Mouse (Mus musculus): Measurements from ENCODE around the gene Unc93a2. TPM values are rescaled to one million over a fixed set of nuclear protein-coding genes. Genes with fewer than 3 reads are reported as not detected.
"Not testable (repeated sequence)": the region's sequence is repeated elsewhere in the genome, so short reads cannot be mapped to it uniquely, and the experiment has no call there.

The Unc93a2 gene
- not detected in 2 replicates for total RNA-seq (2014; rRNA removed; ENCODE audit: low replicate concordance)
- polyA plus RNA-seq (2015; fragmentation: Nextera tagmentation; extraction: Ambion mirVana) = not detected in 2 replicates

GRCm38 (mm10) chr17:7385364-7385763, at the start of gene Unc93a2:
Gene Unc93a2 (minus strand): TSS chr17:7385464.
- not testable (repeated sequence) for H3K27ac ChIP-seq (ENCODE audit: low read depth); H3K9ac ChIP-seq (replicated peaks; ENCODE audit: low read depth, low read length); H3K4me3 ChIP-seq (ENCODE audit: low read depth, low read length); H3K27me3 ChIP-seq (ENCODE audit: control insufficient read depth, insufficient read depth, low read length); H3K4me1 ChIP-seq (ENCODE audit: control insufficient read depth, insufficient read depth); H3K36me3 ChIP-seq (replicated peaks; ENCODE audit: control insufficient read depth, insufficient read depth, low read length); H3K4me2 ChIP-seq (ENCODE audit: low read depth, low read length); H3K9me3 ChIP-seq (replicated peaks; ENCODE audit: control insufficient read depth, low read length); ATAC-seq (ENCODE audit: insufficient read depth, low read depth); DNase-seq (ENCODE audit: low spot score)
- 73% methylated on average over 3 of the region's 3 CpGs for WGBS

DNA sequence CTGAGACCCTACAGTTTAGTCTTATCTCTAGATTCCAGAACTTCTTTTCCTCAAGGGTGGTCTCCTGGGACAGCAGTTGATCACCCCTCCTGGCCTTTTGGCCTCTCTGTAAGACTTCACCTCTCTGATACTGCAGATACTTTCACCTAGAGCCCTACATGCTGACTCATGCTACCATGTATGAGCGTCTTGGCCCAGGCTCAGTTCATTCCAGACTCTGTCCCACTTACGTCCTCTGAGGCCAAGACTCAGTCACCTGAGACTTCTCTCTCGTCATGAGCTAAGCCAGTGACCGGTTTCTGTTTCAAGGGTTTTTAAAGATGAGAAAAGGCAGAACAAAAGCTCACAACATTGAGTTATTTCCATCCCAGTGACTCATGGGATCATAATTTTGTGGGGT, 48.9 kb upstream of the Unc93a2 start:
- 40% methylated on average over 4 of the region's 4 CpGs for WGBS
- not testable (repeated sequence) for H3K27me3 ChIP-seq (ENCODE audit: control insufficient read depth, insufficient read depth, low read length); H3K36me3 ChIP-seq (replicated peaks; ENCODE audit: control insufficient read depth, insufficient read depth, low read length); H3K9ac ChIP-seq (replicated peaks; ENCODE audit: low read depth, low read length); H3K4me1 ChIP-seq (ENCODE audit: control insufficient read depth, insufficient read depth); H3K4me3 ChIP-seq (ENCODE audit: low read depth, low read length); DNase-seq (ENCODE audit: low spot score); H3K4me2 ChIP-seq (ENCODE audit: low read depth, low read length); H3K27ac ChIP-seq (ENCODE audit: low read depth); H3K9me3 ChIP-seq (replicated peaks; ENCODE audit: control insufficient read depth, low read length); ATAC-seq (ENCODE audit: insufficient read depth, low read depth)

DNA sequence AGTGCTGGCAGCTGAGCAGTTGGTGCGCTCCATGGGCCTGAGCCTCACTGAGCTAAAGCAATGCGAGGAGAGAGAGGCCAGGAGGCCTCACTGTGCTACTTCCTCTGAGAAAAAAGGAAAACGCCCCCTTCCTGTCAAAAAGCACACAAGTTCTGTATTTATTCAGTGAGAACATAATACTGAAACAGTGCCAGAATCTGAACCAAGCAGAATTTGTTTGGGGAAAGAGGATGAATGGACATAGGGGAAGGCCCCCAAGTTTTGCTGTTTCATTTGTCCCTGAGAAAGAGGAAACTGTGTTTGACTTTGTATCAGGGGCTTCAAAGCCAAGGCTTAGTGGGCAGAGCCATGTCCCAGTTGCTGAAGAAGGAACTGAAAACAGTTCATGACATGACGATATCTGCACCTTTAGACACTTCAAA, 45.0 kb upstream of the Unc93a2 start:
- DNase-seq (ENCODE audit: low spot score); H3K9me3 ChIP-seq (replicated peaks; ENCODE audit: control insufficient read depth, low read length); H3K4me1 ChIP-seq (ENCODE audit: control insufficient read depth, insufficient read depth); H3K4me3 ChIP-seq (ENCODE audit: low read depth, low read length); H3K27ac ChIP-seq (ENCODE audit: low read depth); H3K27me3 ChIP-seq (ENCODE audit: control insufficient read depth, insufficient read depth, low read length); H3K9ac ChIP-seq (replicated peaks; ENCODE audit: low read depth, low read length); H3K4me2 ChIP-seq (ENCODE audit: low read depth, low read length); H3K36me3 ChIP-seq (replicated peaks; ENCODE audit: control insufficient read depth, insufficient read depth, low read length): not testable (repeated sequence)
- 50% methylated on average over 4 of the region's 4 CpGs for WGBS
- ATAC-seq (ENCODE audit: insufficient read depth, low read depth) = peak; percentile 30; the same call in 1 of the 2 replicates

- TF ChIP-seq CTCF (IDR thresholded peaks at IDR 0.05; ENCODE audit: low read depth) = peak; percentile 52
- not testable (repeated sequence) for H3K9me3 ChIP-seq (replicated peaks; ENCODE audit: control insufficient read depth, low read length); H3K4me1 ChIP-seq (ENCODE audit: control insufficient read depth, insufficient read depth); H3K9ac ChIP-seq (replicated peaks; ENCODE audit: low read depth, low read length); H3K36me3 ChIP-seq (replicated peaks; ENCODE audit: control insufficient read depth, insufficient read depth, low read length); H3K27me3 ChIP-seq (ENCODE audit: control insufficient read depth, insufficient read depth, low read length); H3K4me2 ChIP-seq (ENCODE audit: low read depth, low read length); H3K4me3 ChIP-seq (ENCODE audit: low read depth, low read length); H3K27ac ChIP-seq (ENCODE audit: low read depth)
- peak; percentile 72 for ATAC-seq (ENCODE audit: insufficient read depth, low read depth)
- 0% methylated on average over 2 of the region's 3 CpGs for WGBS
- peak; percentile 23 for DNase-seq (ENCODE audit: low spot score)
Observed at GRCm38 (mm10) chr17:7420191-7420973, 35.1 kb upstream of the Unc93a2 start.

DNA sequence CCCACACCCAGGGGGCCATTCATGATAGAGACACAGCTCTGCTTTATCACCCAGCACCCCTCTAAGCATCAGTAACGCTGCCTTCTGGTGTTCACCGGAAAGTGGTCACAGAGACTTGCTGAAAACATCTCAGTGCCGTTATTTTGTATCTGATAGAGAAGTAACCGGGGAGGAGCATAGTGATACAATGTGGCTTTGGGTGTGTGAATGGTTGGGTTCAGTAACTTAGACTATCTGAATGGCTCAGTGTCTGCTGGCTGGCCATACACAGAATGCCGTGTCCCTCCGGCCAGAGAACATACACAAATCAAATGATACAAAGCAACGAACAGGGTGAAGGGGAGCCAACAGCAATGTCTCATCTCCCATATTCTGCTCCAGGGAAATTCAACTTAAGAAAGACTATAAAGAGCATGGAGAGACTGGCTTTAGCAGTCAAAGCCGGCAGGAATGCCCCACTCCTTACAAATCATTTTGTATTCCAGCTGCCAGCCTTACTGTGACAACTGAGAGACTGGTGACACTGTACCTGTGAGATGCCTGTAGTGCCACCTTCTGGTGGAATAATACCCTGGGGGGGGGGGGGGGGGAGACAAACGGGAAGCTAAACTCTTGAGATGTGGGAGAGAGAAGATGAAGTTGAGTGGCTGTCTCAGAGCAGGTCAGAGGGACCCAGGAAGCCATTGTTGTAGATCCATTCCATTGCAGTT, 29.5 kb upstream of the Unc93a2 start:
- H3K27ac ChIP-seq (ENCODE audit: low read depth); H3K4me1 ChIP-seq (ENCODE audit: control insufficient read depth, insufficient read depth); DNase-seq (ENCODE audit: low spot score); H3K9ac ChIP-seq (replicated peaks; ENCODE audit: low read depth, low read length); ATAC-seq (ENCODE audit: insufficient read depth, low read depth); H3K9me3 ChIP-seq (replicated peaks; ENCODE audit: control insufficient read depth, low read length); H3K4me2 ChIP-seq (ENCODE audit: low read depth, low read length); H3K27me3 ChIP-seq (ENCODE audit: control insufficient read depth, insufficient read depth, low read length); H3K4me3 ChIP-seq (ENCODE audit: low read depth, low read length); H3K36me3 ChIP-seq (replicated peaks; ENCODE audit: control insufficient read depth, insufficient read depth, low read length): not testable (repeated sequence)
- 0 out of 2 replicates have a peak, but pooled peaks have one; percentile 5 for TF ChIP-seq CTCF (IDR thresholded peaks at IDR 0.05; ENCODE audit: low read depth)
- WGBS = 88% methylated on average over 7 of the region's 9 CpGs

DNA sequence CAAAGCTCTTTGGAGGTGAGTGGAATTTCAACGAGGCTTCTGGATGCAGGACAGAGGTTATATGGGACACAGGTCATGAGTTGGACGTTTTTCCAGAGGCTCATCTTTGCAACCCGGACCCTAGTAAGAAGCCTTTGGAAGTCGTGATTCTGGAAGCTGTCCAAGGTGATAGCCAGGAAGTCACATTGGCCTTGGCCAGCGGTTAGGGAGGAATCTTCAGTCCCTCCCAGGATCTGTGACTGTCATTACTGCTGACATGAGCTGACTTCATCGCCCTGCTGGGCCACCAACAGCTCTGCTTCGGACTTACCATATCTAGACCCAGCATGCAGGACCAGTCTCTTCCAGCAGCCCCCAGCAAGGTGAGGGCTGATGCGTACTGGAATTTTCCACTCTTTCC, 28.1 kb upstream of the Unc93a2 start:
- not testable (repeated sequence) for H3K27ac ChIP-seq (ENCODE audit: low read depth); ATAC-seq (ENCODE audit: insufficient read depth, low read depth)

GRCm38 (mm10) chr17:7399770-7400169, 14.5 kb upstream of the Unc93a2 start:
- DNase-seq (ENCODE audit: low spot score); H3K9me3 ChIP-seq (replicated peaks; ENCODE audit: control insufficient read depth, low read length); H3K27ac ChIP-seq (ENCODE audit: low read depth); H3K4me2 ChIP-seq (ENCODE audit: low read depth, low read length); H3K4me1 ChIP-seq (ENCODE audit: control insufficient read depth, insufficient read depth); H3K27me3 ChIP-seq (ENCODE audit: control insufficient read depth, insufficient read depth, low read length); H3K4me3 ChIP-seq (ENCODE audit: low read depth, low read length); ATAC-seq (ENCODE audit: insufficient read depth, low read depth); H3K9ac ChIP-seq (replicated peaks; ENCODE audit: low read depth, low read length); H3K36me3 ChIP-seq (replicated peaks; ENCODE audit: control insufficient read depth, insufficient read depth, low read length): not testable (repeated sequence)
- WGBS = 91% methylated on average over 6 of the region's 6 CpGs

More for the DNA sequence above, 28.1 kb upstream of the Unc93a2 start:
- not testable (repeated sequence) for H3K9ac ChIP-seq (replicated peaks; ENCODE audit: low read depth, low read length); H3K4me3 ChIP-seq (ENCODE audit: low read depth, low read length); H3K27me3 ChIP-seq (ENCODE audit: control insufficient read depth, insufficient read depth, low read length); DNase-seq (ENCODE audit: low spot score); H3K4me2 ChIP-seq (ENCODE audit: low read depth, low read length); H3K36me3 ChIP-seq (replicated peaks; ENCODE audit: control insufficient read depth, insufficient read depth, low read length); H3K4me1 ChIP-seq (ENCODE audit: control insufficient read depth, insufficient read depth); H3K9me3 ChIP-seq (replicated peaks; ENCODE audit: control insufficient read depth, low read length)
- WGBS = 45% methylated on average over 8 of the region's 8 CpGs

- H3K4me2 ChIP-seq (ENCODE audit: low read depth, low read length); H3K4me1 ChIP-seq (ENCODE audit: control insufficient read depth, insufficient read depth); DNase-seq (ENCODE audit: low spot score); H3K9ac ChIP-seq (replicated peaks; ENCODE audit: low read depth, low read length); H3K36me3 ChIP-seq (replicated peaks; ENCODE audit: control insufficient read depth, insufficient read depth, low read length); H3K9me3 ChIP-seq (replicated peaks; ENCODE audit: control insufficient read depth, low read length); H3K4me3 ChIP-seq (ENCODE audit: low read depth, low read length); ATAC-seq (ENCODE audit: insufficient read depth, low read depth); H3K27ac ChIP-seq (ENCODE audit: low read depth); H3K27me3 ChIP-seq (ENCODE audit: control insufficient read depth, insufficient read depth, low read length): not testable (repeated sequence)
- WGBS = 74% methylated on average over 6 of the region's 6 CpGs
Observed at GRCm38 (mm10) chr17:7398198-7398847, 13.1 kb upstream of the Unc93a2 start.

Measured in heart, postnatal 0 days (tissue).